Mouse (Mus musculus) heart, embryonic 16.5 days (tissue): ENCODE data around the gene Arl9. TPM values are rescaled to one million over a fixed set of nuclear protein-coding genes. Genes with fewer than 3 reads are reported as not detected.

ENCODE experiments used
- ATAC-seq: fragments of 200-750 bp; cut with Nextera tagmentation; replicated peaks from 2 replicates; pipeline ENCODE4 v1.8.0; 2017; ENCODE audit warnings: moderate number of reproducible peaks; ENCODE audit not compliant: insufficient read depth, low FRiP score; ENCODE audit errors: extremely low read depth
- H3K27ac ChIP-seq: fragments of 300-500 bp; sonication (generic); 2 replicates; pipeline ENCODE4 v1.5.1; 2014; ENCODE audit warnings: mild to moderate bottlenecking, low read length, control low read depth, moderate library complexity
- H3K27me3 ChIP-seq: fragments of 300-500 bp; sonication (generic); 2 replicates; pipeline ENCODE4 v1.6.1; 2014; ENCODE audit warnings: low read length, mixed read lengths; ENCODE audit not compliant: control insufficient read depth, insufficient read depth
- H3K36me3 ChIP-seq: fragments of 300-500 bp; sonication (generic); 2 replicates; pipeline ENCODE4 v1.6.1; 2014; ENCODE audit not compliant: control insufficient read depth, insufficient read depth
- H3K4me1 ChIP-seq: fragments of 300-500 bp; sonication (generic); 2 replicates; pipeline ENCODE4 v1.6.1; 2014; ENCODE audit warnings: low read length, mixed read lengths; ENCODE audit not compliant: control insufficient read depth, insufficient read depth
- H3K4me2 ChIP-seq: fragments of 300-500 bp; sonication (generic); 2 replicates; pipeline ENCODE4 v1.6.1; 2014; ENCODE audit warnings: low read depth, mild to moderate bottlenecking, control low read depth, low read length
- H3K4me3 ChIP-seq: fragments of 300-500 bp; sonication (generic); 2 replicates; pipeline ENCODE4 v1.5.1; 2014; ENCODE audit warnings: mild to moderate bottlenecking, control low read depth, low read length
- H3K9ac ChIP-seq: fragments of 300-500 bp; sonication (generic); 2 replicates; pipeline ENCODE4 v1.6.1; 2014; ENCODE audit warnings: low read length, control low read depth
- H3K9me3 ChIP-seq: fragments of 300-500 bp; sonication (generic); replicated peaks from 2 replicates; pipeline ENCODE4 v1.6.1; 2016; ENCODE audit warnings: low read length; ENCODE audit not compliant: control insufficient read depth
- WGBS: fragments of 180-500 bp; shearing (Covaris S2); extraction: QIAGEN DNeasy Blood & Tissue Kit; methylation state at CpG from one replicate; pipeline ENCODE4 v1.1.7; 2014; 5-methylcytosine and 5-hydroxymethylcytosine counted together
- polyA plus RNA-seq: library from polyadenylated mRNA; unstranded; fragments of >200 nt; fragmentation: Nextera tagmentation; extraction: Ambion mirVana; gene quantifications from 2 replicates; pipeline ENCODE4 v1.2.1, GENCODE M21; 2015

Arl9 gene
- polyA plus RNA-seq, 1 experiment from 2014 or later, result not detected

GRCm38 (mm10) chr5:76973488-76973887 lies 30.4 kb upstream of the Arl9 start:
- Histone ChIP-seq H3K4me1 (peaks cover 11% of the 10 kb centered on the region), H3K9ac (no peak overlapping the region), H3K9me3 (no peaks in the 10 kb centered on the region), H3K4me3 (peak overlapping the region; percentile 100), H3K27me3 (no peaks in the 10 kb centered on the region), H3K27ac (no peak overlapping the region), H3K36me3 (peaks cover 12% of the 10 kb centered on the region), H3K4me2 (peak overlapping the region; percentile 94)
- WGBS, result 54% methylated on average over 3 of the region's 3 CpGs
- no peak for ATAC-seq

- Histone ChIP-seq H3K4me1 (peaks cover 11% of the 10 kb centered on the region), H3K27me3 (no peaks in the 10 kb centered on the region), H3K4me2 (peak overlapping the region; percentile 94), H3K36me3 (peaks cover 11% of the 10 kb centered on the region), H3K9me3 (no peaks in the 10 kb centered on the region), H3K27ac (peak overlapping the region; percentile 96), H3K4me3 (peak overlapping the region; percentile 100), H3K9ac (peak overlapping the region; percentile 97)
- 2% methylated on average over 17 of the region's 17 CpGs for WGBS
- peak; percentile 19; the same call in 1 of the 2 replicates for ATAC-seq
Measured at GRCm38 (mm10) chr5:76974207-76974553, 29.7 kb upstream of the Arl9 start.

GRCm38 (mm10) chr5:76974554-76975285 lies 29.1 kb upstream of the Arl9 start, which contains the start of gene Srp72:
Gene Srp72 (plus strand): TSS chr5:76974683.
- peaks cover 14% of the 10 kb centered on the region for H3K36me3 ChIP-seq

GRCm38 (mm10) chr5:76975736-76976135 lies 28.1 kb upstream of the Arl9 start:
- peaks cover 11% of the 10 kb centered on the region for H3K4me1 ChIP-seq
- no peak overlapping the region for H3K27ac ChIP-seq
- H3K27me3 ChIP-seq, result no peaks in the 10 kb centered on the region
- peak overlapping the region; percentile 100 for H3K4me3 ChIP-seq
- no peak overlapping the region for H3K9ac ChIP-seq
- ATAC-seq, result no peak
- peak overlapping the region; percentile 94 for H3K4me2 ChIP-seq
- 80% methylated on average over 8 of the region's 8 CpGs for WGBS
- H3K9me3 ChIP-seq, result no peaks in the 10 kb centered on the region
- peaks cover 20% of the 10 kb centered on the region for H3K36me3 ChIP-seq

More at GRCm38 (mm10) chr5:76974554-76975285, 29.1 kb upstream of the Arl9 start, which contains the start of gene Srp72:
- WGBS, result under 1% methylated on average over 60 of the region's 60 CpGs
- peak; percentile 92 for ATAC-seq
- Histone ChIP-seq H3K27me3 (no peaks in the 10 kb centered on the region), H3K4me1 (peaks cover 11% of the 10 kb centered on the region), H3K27ac (peak within 1 kb of the TSS; percentile 96), H3K9ac (peak within 1 kb of the TSS; percentile 97), H3K4me3 (peak within 1 kb of the TSS; percentile 100), H3K9me3 (no peaks in the 10 kb centered on the region), H3K4me2 (peak within 1 kb of the TSS; percentile 94)

GRCm38 (mm10) chr5:76984015-76984414 lies 19.8 kb upstream of the Arl9 start:
- Histone ChIP-seq H3K4me1 (no peaks in the 10 kb centered on the region), H3K36me3 (peaks cover 61% of the 10 kb centered on the region), H3K4me2 (no peak overlapping the region), H3K9me3 (no peaks in the 10 kb centered on the region), H3K9ac (no peak overlapping the region), H3K27ac (no peak overlapping the region), H3K4me3 (no peak overlapping the region), H3K27me3 (no peaks in the 10 kb centered on the region)
- ATAC-seq, result no peak
- WGBS, result 93% methylated on average over 11 of the region's 11 CpGs

- 92% methylated on average over 3 of the region's 3 CpGs for WGBS
- Histone ChIP-seq H3K36me3 (peaks cover 62% of the 10 kb centered on the region), H3K27ac (no peak overlapping the region), H3K4me3 (no peak overlapping the region), H3K4me1 (no peaks in the 10 kb centered on the region), H3K27me3 (no peaks in the 10 kb centered on the region), H3K9me3 (no peaks in the 10 kb centered on the region), H3K4me2 (no peak overlapping the region), H3K9ac (no peak overlapping the region)
- ATAC-seq, result no peak
Measured at GRCm38 (mm10) chr5:76990789-76991188, 13.1 kb upstream of the Arl9 start.

- H3K4me3 ChIP-seq, result no peak overlapping the region
- 94% methylated on average over 5 of the region's 5 CpGs for WGBS
- ATAC-seq, result no peak
- H3K4me1 ChIP-seq, result no peaks in the 10 kb centered on the region
- H3K27ac ChIP-seq, result no peak overlapping the region
- H3K36me3 ChIP-seq, result peaks cover 68% of the 10 kb centered on the region
- H3K9me3 ChIP-seq, result no peaks in the 10 kb centered on the region
- no peak overlapping the region for H3K4me2 ChIP-seq
- no peak overlapping the region for H3K9ac ChIP-seq
- H3K27me3 ChIP-seq, result no peaks in the 10 kb centered on the region
Measured at GRCm38 (mm10) chr5:76993174-76993814, 10.6 kb upstream of the Arl9 start.

GRCm38 (mm10) chr5:76998416-76998815 lies 5.4 kb upstream of the Arl9 start:
- 39% methylated on average over 5 of the region's 5 CpGs for WGBS
- no peaks in the 10 kb centered on the region for H3K27me3 ChIP-seq

GRCm38 (mm10) chr5:77001192-77001591 lies 2.7 kb upstream of the Arl9 start:
- Histone ChIP-seq H3K4me3 (no peak overlapping the region), H3K9me3 (no peaks in the 10 kb centered on the region), H3K4me2 (no peak overlapping the region), H3K27ac (no peak overlapping the region), H3K27me3 (no peaks in the 10 kb centered on the region), H3K9ac (no peak overlapping the region), H3K4me1 (no peaks in the 10 kb centered on the region), H3K36me3 (peaks cover 30% of the 10 kb centered on the region)
- ATAC-seq, result no peak
- 86% methylated on average over 17 of the region's 17 CpGs for WGBS

More at GRCm38 (mm10) chr5:76998416-76998815, 5.4 kb upstream of the Arl9 start:
- no peak overlapping the region for H3K4me3 ChIP-seq
- no peak overlapping the region for H3K9ac ChIP-seq
- H3K4me1 ChIP-seq, result no peaks in the 10 kb centered on the region
- no peaks in the 10 kb centered on the region for H3K9me3 ChIP-seq
- H3K4me2 ChIP-seq, result no peak overlapping the region
- H3K36me3 ChIP-seq, result peaks cover 55% of the 10 kb centered on the region
- no peak overlapping the region for H3K27ac ChIP-seq
- ATAC-seq, result no peak
